Mouse (Mus musculus) forebrain, postnatal 0 days (tissue): ENCODE data around the gene Ppm1e. TPM values are rescaled to one million over a fixed set of nuclear protein-coding genes. Genes with fewer than 3 reads are reported as not detected.

Experiments used
- ATAC-seq: fragments of 200-750 bp; cut with Nextera tagmentation; 2 replicates; pipeline ENCODE4 v1.8.0; 2017; ENCODE audit warnings: mild to moderate bottlenecking, moderate library complexity
- DNase-seq: peaks from one replicate; pipeline ENCODE4 v3.0.0-alpha.2; 2015
- H3K27ac ChIP-seq: fragments of 300-500 bp; sonication (generic); 2 replicates; pipeline ENCODE4 v1.5.1; 2014; ENCODE audit warnings: low read depth, mild to moderate bottlenecking, antibody characterized with exemption, low read length, moderate library complexity, mixed read lengths
- H3K27me3 ChIP-seq: fragments of 300-500 bp; sonication (generic); 2 replicates; pipeline ENCODE4 v1.6.1; 2014; ENCODE audit warnings: mild to moderate bottlenecking, low read length, mixed read lengths; ENCODE audit not compliant: insufficient read depth
- H3K36me3 ChIP-seq: fragments of 300-500 bp; sonication (generic); 2 replicates; pipeline ENCODE4 v1.6.1; 2014; ENCODE audit warnings: mild to moderate bottlenecking, moderate library complexity; ENCODE audit not compliant: insufficient read depth
- H3K4me1 ChIP-seq: fragments of 300-500 bp; sonication (generic); 2 replicates; pipeline ENCODE4 v1.6.1; 2014; ENCODE audit warnings: antibody characterized with exemption; ENCODE audit not compliant: insufficient read depth
- H3K4me2 ChIP-seq: fragments of 300-500 bp; sonication (generic); 2 replicates; pipeline ENCODE4 v1.6.1; 2014; ENCODE audit warnings: low read depth, mild to moderate bottlenecking, moderate library complexity
- H3K4me3 ChIP-seq: fragments of 300-500 bp; sonication (generic); 2 replicates; pipeline ENCODE4 v1.5.1; 2014; ENCODE audit warnings: low read depth, low read length, mixed read lengths
- H3K9ac ChIP-seq: fragments of 300-500 bp; sonication (generic); 2 replicates; pipeline ENCODE4 v1.6.1; 2014; ENCODE audit warnings: mild to moderate bottlenecking
- H3K9me3 ChIP-seq: fragments of 300-500 bp; sonication (generic); 2 replicates; pipeline ENCODE4 v1.6.1; 2016; ENCODE audit warnings: low read length
- CTCF ChIP-seq: sonication (generic); IDR thresholded peaks from 2 replicates; pipeline ENCODE4 v1.5.1; 2016; ENCODE audit warnings: antibody characterized with exemption, control low read depth, low read depth
- WGBS: fragments of 180-500 bp; shearing (Covaris S2); extraction: QIAGEN DNeasy Blood & Tissue Kit; methylation state at CpG from one replicate; pipeline ENCODE4 v1.1.7; 2014; 5-methylcytosine and 5-hydroxymethylcytosine counted together
- polyA plus RNA-seq: library from polyadenylated mRNA; unstranded; fragments of >200 nt; fragmentation: Nextera tagmentation; extraction: Ambion mirVana; gene quantifications from 2 replicates; pipeline ENCODE4 v1.2.1, GENCODE M21; 2015
- total RNA-seq: library from RNA; depleted of rRNA; stranded (reverse); fragments of >200 nt; gene quantifications from 2 replicates; pipeline ENCODE4 v1.2.3, GENCODE M21; 2014

Gene Ppm1e
- total and polyA plus RNA-seq, 2 experiments from 2014 or later: 18.9 to 85.0 TPM

DNA sequence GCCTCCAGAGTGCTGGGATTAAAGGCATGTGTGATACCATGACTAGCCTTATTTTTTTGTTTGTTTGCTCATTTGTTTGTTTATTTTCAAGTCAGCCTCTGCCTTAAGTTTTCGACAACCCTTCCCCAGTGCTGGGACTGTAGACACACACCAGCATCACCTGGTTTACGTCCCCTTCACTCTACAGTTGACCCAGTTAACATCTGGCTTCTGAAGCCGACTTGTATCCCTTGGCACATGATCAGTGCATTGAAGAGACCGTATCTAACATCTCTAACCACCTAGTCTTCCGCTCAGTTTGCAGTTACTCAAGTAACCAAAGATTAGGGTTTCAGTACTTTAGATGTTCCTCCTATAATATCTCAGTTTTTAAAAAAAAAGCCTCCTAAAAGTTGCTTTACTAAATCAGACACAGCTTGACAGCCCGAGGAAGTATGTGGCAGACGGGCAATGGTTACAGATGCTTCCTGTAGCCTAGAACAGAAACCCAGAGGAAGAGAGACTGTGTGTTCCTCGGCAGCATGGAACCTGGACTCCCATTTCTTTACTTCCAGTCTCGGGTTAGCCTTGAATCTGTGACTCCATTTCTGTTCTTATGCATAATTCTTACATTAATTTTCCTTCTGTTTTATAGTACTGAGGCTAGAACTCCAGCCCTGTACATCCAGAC lies 113.5 kb downstream of the Ppm1e start:
- ATAC-seq (no peak), DNase-seq (no peak)
- Histone ChIP-seq H3K4me3 (no peak overlapping the region), H3K27ac (no peak overlapping the region), H3K9me3 (no peaks in the 10 kb centered on the region), H3K9ac (no peak overlapping the region), H3K4me2 (no peak overlapping the region), H3K36me3 (no peaks in the 10 kb centered on the region), H3K27me3 (no peaks in the 10 kb centered on the region), H3K4me1 (peaks cover 11% of the 10 kb centered on the region; the same call in 1 of the 2 replicates)
- no peak for TF ChIP-seq CTCF
- WGBS: 84% methylated on average over 9 of the region's 9 CpGs

DNA sequence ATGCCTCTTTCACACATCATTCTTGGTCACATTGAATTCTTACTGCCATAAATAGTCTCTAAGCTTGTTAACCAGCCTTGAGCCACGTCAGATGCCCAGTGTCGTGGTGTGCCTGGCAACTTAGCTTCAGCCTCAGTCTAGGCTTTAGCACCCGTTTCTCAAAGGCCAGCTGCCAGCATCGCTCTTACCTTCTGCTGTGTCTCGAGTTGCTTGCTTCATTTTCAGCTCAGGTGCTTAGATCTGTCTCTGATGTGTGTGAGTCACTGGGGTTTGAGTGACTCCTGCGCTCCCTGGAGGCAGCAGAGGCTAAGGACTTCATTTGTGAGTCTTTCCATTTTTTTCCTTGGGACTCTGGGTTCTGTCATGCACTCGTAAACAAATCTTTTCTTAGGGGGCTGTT lies 117.6 kb downstream of the Ppm1e start:
- DNase-seq (no peak), ATAC-seq (no peak)
- H3K27me3 ChIP-seq: no peaks in the 10 kb centered on the region
- H3K4me1 ChIP-seq: no peaks in the 10 kb centered on the region
- H3K9ac ChIP-seq: no peak overlapping the region
- TF ChIP-seq CTCF: no peak
- H3K27ac ChIP-seq: no peak overlapping the region
- 76% methylated on average over 7 of the region's 7 CpGs for WGBS
- H3K9me3 ChIP-seq: no peaks in the 10 kb centered on the region
- no peak overlapping the region for H3K4me3 ChIP-seq
- no peak overlapping the region for H3K4me2 ChIP-seq
- peaks cover 7% of the 10 kb centered on the region; the same call in 1 of the 2 replicates for H3K36me3 ChIP-seq

DNA sequence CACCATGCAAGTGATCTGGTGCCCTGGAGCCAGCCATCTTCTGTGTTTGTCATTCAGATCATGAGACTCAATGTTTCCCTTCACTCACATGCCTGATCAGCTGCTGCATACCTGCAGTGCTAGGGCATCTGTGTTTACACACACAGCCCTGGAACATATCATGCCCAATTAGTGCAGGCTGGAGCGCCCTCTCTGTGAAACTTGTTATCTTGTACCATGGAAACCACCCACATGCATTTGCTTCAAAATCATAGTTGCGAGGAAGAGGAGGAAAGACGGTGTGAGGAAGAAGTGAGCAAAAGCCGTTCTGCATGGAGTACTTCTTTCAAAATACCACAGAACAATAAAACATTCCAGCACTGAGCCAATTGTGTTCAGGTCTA lies 118.0 kb downstream of the Ppm1e start:
- no peak for TF ChIP-seq CTCF
- no peak for ATAC-seq
- no peak for DNase-seq
- Histone ChIP-seq H3K4me2 (no peak overlapping the region), H3K27ac (no peak overlapping the region), H3K4me1 (no peaks in the 10 kb centered on the region), H3K36me3 (peaks cover 7% of the 10 kb centered on the region; the same call in 1 of the 2 replicates), H3K4me3 (no peak overlapping the region), H3K27me3 (no peaks in the 10 kb centered on the region), H3K9me3 (no peaks in the 10 kb centered on the region), H3K9ac (no peak overlapping the region)
- 87% methylated on average over 4 of the region's 4 CpGs for WGBS

DNA sequence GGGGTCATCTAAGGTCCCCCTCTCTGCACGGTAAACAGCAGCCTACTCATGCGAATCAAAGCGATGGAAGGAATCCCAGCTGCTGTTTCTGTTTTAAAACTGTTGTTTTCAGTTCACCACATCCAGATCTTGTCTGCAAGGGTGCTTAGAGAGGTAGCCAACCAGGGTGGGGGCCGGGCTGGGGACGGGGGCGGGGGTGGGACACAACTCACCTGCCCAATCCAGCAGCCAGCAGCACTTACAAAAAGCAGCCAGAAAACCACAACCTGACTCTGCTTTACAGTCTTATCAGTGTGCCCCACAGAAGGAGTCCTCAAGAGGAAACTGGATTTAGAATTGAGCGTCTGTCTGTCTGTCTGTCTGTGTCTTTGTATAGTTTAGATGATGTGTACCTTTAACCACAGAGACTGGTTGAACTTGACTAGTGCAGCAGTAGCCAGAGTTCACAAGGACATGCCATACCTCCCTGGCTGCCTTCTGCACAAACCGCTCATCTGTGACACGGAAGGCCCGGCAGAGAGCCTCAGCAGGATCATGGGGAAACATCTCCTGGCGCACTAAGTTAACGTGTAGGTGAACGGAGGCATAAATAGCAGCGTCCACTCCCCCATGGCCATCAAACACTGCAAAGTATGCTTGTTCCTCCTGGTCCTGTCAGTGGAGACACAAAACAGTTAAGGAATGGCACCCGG lies 118.5 kb downstream of the Ppm1e start:
- Histone ChIP-seq H3K4me3 (no peak overlapping the region), H3K27me3 (no peaks in the 10 kb centered on the region), H3K36me3 (peaks cover 8% of the 10 kb centered on the region; the same call in 1 of the 2 replicates), H3K4me1 (no peaks in the 10 kb centered on the region), H3K4me2 (no peak overlapping the region), H3K9me3 (no peaks in the 10 kb centered on the region), H3K27ac (no peak overlapping the region), H3K9ac (no peak overlapping the region)
- TF ChIP-seq CTCF: no peak
- 88% methylated on average over 15 of the region's 15 CpGs for WGBS
- ATAC-seq (no peak), DNase-seq (no peak)

DNA sequence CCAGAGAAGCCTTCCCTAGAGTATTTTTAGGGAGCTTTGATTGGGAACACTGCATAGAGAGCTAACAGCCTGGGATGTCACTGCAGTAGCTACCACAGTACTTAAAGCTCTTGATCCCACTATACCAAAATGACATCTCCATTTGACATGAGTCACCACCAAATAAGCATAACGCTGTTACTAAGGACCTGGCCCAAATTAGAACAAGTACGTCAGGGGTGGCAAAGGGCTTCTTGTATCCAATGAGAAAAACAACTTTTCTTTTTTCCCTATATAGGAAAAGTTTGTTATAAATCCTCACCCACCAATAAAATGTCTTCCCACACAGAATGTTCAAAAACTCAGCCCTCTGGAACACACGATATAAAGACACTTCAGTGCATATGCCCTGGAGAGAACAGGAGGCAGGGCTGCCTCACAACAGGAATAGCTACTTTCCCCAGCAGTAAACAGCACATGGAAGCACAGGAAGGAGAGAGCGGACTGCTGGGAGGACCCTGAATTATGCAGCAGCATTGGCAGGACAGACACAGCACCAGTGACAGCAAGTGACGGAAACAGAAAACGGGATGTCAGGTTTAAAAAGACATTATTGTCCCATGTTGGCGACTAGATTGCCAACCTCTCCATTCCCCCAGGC lies 119.8 kb downstream of the Ppm1e start:
- H3K36me3 ChIP-seq: peaks cover 13% of the 10 kb centered on the region
- no peaks in the 10 kb centered on the region for H3K4me1 ChIP-seq
- H3K9me3 ChIP-seq: no peaks in the 10 kb centered on the region
- ATAC-seq (no peak), DNase-seq (no peak)
- H3K27me3 ChIP-seq: no peaks in the 10 kb centered on the region
- H3K4me3 ChIP-seq: no peak overlapping the region
- no peak overlapping the region for H3K4me2 ChIP-seq
- no peak overlapping the region for H3K9ac ChIP-seq
- no peak for TF ChIP-seq CTCF
- H3K27ac ChIP-seq: peak overlapping the region; percentile 45; the same call in 1 of the 2 replicates
- WGBS: 70% methylated on average over 7 of the region's 7 CpGs

DNA sequence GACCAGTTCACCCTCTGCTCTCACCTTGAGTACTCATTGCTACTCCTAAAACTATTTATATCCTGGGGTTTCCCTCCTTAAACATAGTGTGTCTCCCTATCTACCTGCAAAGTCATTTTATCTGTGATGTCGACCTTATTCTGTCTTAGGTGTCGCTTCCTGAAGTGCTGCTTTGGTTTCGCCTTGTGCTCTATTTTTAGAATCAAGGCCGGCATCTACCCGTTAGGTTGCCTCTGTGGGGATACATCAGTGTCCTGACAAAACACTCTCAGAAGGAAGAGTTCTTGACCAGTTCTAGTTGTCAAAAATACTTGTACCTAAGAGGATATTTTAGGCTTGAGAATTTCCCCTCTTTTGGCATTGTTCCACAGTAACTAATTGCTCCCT lies 123.3 kb downstream of the Ppm1e start:
- ATAC-seq: no peak

More for the DNA sequence above, 123.3 kb downstream of the Ppm1e start:
- H3K4me3 ChIP-seq: no peak overlapping the region
- no peaks in the 10 kb centered on the region for H3K9me3 ChIP-seq
- 73% methylated on average over 5 of the region's 5 CpGs for WGBS
- H3K4me2 ChIP-seq: no peak overlapping the region
- no peak overlapping the region for H3K27ac ChIP-seq
- H3K27me3 ChIP-seq: no peaks in the 10 kb centered on the region
- no peak overlapping the region for H3K9ac ChIP-seq
- DNase-seq: no peak
- no peaks in the 10 kb centered on the region for H3K4me1 ChIP-seq
- H3K36me3 ChIP-seq: peaks cover 25% of the 10 kb centered on the region
- TF ChIP-seq CTCF: no peak
